Mouse (Mus musculus): ENCODE results near the gene Spib.

Gene Spib

DNA sequence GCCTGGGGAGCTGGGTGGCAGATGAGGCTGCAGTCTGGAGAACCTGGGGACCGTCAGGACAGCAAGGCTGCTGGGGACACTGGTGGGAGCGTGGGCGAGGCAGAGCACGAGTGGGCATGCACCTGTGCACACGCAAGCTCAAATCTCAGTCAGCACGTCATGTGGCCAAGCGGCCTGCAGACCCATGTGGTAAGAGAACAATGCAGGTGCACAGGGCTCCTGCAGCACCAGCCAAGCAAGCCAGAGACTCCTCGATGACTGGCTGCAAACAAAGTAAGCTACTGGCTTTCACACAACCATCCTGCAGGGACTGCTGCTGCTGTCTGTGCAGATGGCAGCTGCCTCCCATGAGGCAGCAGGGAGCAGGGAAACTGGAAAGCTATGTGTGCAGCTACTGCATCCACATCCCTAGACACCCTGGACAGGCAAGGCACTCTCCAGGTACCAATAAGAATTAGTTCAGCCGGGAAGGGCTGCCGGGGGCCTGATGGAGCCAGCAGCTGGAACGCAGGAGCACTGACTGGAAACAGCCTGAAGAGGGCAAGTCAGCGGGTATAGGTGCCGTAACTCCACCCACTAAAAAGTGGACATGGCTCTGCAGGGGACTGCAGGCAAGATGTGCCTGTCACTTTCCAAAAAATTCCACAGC, 44.8 kb downstream of the Spib start:
- no peak for DNase-seq (ENCODE audit: low spot score)

DNA sequence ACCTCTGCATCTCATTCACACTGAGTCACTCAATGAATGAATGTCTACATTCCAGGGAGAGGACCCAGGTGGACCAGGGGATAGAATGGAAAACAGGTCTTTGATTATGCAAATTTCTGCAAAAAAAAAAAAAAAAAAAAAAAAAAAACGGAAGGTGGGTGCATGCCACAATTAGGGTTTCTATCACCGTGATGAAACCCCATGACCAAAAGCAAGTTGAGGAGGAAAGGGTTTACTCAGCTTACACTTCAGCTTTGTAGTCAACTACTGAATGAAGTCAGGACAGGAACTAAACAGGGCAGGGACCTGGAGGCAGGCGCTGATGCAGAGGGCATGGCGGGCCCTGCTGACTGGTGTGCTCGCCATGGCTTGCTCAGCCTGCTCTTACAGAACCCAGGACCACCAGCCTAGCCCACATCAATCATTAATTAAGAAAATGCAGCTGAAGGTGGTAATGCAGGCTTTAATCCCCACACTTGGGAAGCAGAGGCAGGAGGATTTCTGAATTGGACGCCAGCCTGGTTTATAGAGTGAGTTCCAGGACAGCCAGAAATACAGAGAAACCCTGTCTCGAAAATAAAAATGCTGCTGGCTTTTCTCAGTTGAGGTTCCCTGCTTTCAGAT, 46.2 kb downstream of the Spib start:
- no peak for DNase-seq (ENCODE audit: low spot score)

DNA sequence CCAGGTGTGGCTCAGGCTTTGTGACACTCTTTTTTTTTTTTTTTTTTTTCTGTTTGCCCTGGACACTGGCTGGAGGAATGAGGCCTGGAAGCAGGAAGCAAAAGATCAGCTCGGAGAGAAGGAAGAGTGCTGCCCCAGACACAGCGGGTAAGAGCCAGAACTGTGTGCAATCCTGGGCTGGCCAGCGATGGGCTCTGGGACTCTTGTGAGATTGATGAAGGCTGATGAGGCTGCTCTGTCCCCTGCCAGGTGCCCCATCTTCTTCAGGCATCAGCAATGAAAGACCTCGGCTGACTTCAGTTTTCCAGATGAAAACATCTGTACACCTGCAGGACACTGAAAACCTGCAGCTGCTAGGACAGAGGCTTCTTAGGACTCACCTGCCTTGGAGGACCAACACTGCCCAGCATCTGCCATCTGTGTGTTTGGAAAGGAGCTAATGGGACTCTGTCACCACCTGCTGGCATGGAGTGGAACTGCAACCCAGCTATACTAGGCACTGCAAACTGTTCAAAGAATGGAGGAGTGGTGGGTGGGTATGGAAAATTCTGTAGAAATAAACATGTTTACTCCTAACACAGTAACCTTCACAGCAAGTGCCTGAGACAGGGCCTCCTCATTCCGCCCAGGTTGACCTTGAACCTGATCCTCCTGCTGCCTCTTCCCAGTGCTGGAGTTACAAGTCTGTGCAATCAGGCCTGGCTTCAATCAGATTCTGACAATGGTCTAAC, 46.9 kb downstream of the Spib start:
- peak; percentile 68 for DNase-seq (ENCODE audit: low spot score)

DNA sequence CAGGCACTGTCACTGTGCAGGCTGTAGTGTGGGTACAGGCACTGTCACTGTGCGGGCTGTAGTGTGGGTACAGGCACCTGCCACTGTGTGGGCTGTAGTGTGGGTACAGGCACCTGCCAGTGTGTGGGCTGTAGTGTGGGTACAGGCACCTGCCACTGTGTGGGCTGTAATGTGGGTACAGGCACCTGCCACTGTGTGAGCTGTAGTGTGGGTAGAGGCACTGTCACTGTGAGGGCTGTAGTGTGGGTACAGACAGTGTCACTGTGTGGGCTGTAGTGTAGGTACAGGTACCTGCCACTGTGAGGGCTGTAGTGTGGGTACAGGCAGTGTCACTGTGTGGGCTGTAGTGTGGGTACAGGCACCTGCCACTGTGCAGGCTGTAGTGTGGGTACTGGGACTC, 47.8 kb downstream of the Spib start:
- no peak for DNase-seq (ENCODE audit: low spot score)

DNA sequence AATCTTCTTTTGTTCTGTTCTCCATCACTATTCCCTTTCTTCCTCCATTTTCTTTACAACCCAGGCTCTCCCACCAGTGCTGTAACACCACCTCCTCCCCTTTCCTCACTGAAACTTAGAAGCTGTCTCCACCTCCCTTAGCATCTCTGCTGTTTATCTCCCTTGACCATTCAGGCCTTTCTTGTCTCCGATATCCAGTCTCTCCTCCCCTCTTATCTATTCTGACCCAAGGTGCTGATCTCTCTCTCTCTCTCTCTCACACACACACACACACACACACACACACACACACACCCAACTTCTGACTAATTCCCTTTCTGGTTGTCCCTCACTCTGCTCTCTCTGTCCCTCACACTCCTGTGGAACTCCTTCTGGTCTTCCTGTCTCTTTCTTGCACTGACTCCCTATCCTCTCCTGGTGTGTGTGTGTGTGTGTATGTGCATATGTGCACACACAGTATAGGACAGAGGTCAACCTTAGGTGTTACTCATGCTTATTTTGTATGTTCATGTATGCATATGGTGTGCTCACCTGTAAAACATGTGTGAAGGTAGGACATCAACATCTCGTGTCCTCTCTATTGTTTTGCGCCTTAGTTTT, 48.9 kb downstream of the Spib start:
- DNase-seq (ENCODE audit: low spot score): no peak

Data from lung, postnatal 25 days (tissue).